Mouse (Mus musculus) lung, adult 2 months (tissue): ENCODE measurements around the gene Itfg2.

Experiments
- CTCF ChIP-seq: fragments of 200-500 bp; IDR thresholded peaks from 2 replicates; pipeline ENCODE4 v1.5.1; 2011; ENCODE audit warnings: mild to moderate bottlenecking, low read length, control low read depth; ENCODE audit not compliant: insufficient read depth
- POLR2A ChIP-seq: fragments of 200-500 bp; IDR thresholded peaks from 2 replicates; pipeline ENCODE4 v1.6.1; 2011; ENCODE audit warnings: low read depth, mild to moderate bottlenecking, control low read depth, low read length, borderline replicate concordance; ENCODE audit errors: extremely low read depth

DNA sequence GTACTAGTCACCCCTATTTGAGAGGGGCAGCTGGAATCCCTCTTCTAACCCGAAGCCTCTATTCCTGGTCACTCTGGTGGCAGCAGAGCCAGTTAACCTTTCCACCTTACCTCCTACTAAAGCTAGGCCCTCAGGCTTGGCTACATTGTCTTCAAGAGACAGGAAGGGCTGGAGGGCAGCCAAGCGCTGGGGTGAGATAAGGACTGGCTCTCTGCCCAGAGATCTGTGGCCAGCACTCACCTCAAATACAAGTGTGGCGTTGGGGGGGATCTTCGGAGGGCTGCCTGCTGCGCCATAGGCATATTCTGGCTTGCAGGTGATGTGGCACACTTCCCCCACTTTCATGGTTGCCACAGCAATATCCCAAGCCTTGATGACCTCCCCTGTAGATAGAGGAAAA lies 10.7 kb upstream of the Itfg2 start:
- no peak for TF ChIP-seq CTCF
- TF ChIP-seq POLR2A, result no peak
